Mouse (Mus musculus) midbrain, embryonic 14.5 days (tissue): ENCODE measurements around the gene Tekt4. TPM values are rescaled to one million over a fixed set of nuclear protein-coding genes. Genes with fewer than 3 reads are reported as not detected.

Experiments
- ATAC-seq: fragments of 200-750 bp; cut with Nextera tagmentation; 2 replicates; pipeline ENCODE4 v1.8.0; 2017; ENCODE audit warnings: moderate number of reproducible peaks, moderate library complexity; ENCODE audit not compliant: low FRiP score, low TSS enrichment
- DNase-seq: peaks from one replicate; pipeline ENCODE4 v3.0.0-alpha.2; 2015
- H3K27ac ChIP-seq: fragments of 300-500 bp; sonication (generic); replicated peaks from 2 replicates; pipeline ENCODE4 v1.5.1; 2014; ENCODE audit warnings: mild to moderate bottlenecking, low read depth, low read length, moderate library complexity
- H3K27me3 ChIP-seq: fragments of 300-500 bp; sonication (generic); 2 replicates; pipeline ENCODE4 v1.6.1; 2014; ENCODE audit warnings: low read length, control low read depth, mixed read lengths; ENCODE audit not compliant: control insufficient read depth, insufficient read depth
- H3K36me3 ChIP-seq: fragments of 300-500 bp; sonication (generic); 2 replicates; pipeline ENCODE4 v1.6.1; 2014; ENCODE audit warnings: low read length, control low read depth; ENCODE audit not compliant: control insufficient read depth, insufficient read depth
- H3K4me1 ChIP-seq: fragments of 300-500 bp; sonication (generic); 2 replicates; pipeline ENCODE4 v1.6.1; 2014; ENCODE audit warnings: mild to moderate bottlenecking, antibody characterized with exemption, low read length, control low read depth; ENCODE audit not compliant: control insufficient read depth, insufficient read depth
- H3K4me2 ChIP-seq: fragments of 300-500 bp; sonication (generic); 2 replicates; pipeline ENCODE4 v1.6.1; 2014; ENCODE audit warnings: mild to moderate bottlenecking, low read length, moderate library complexity
- H3K4me3 ChIP-seq: fragments of 300-500 bp; sonication (generic); replicated peaks from 2 replicates; pipeline ENCODE4 v1.5.1; 2014; ENCODE audit warnings: low read depth, low read length
- H3K9ac ChIP-seq: fragments of 300-500 bp; sonication (generic); replicated peaks from 2 replicates; pipeline ENCODE4 v1.6.1; 2014; ENCODE audit warnings: mild to moderate bottlenecking, low read length, moderate library complexity
- H3K9me3 ChIP-seq: fragments of 300-500 bp; sonication (generic); 2 replicates; pipeline ENCODE4 v1.6.1; 2016; ENCODE audit warnings: low read length, control low read depth, mixed read lengths; ENCODE audit not compliant: control insufficient read depth
- WGBS: fragments of 180-500 bp; shearing (Covaris S2); extraction: QIAGEN DNeasy Blood & Tissue Kit; methylation state at CpG from one replicate; pipeline ENCODE4 v1.1.7; 2014; 5-methylcytosine and 5-hydroxymethylcytosine counted together
- polyA plus RNA-seq: library from polyadenylated mRNA; unstranded; fragments of >200 nt; fragmentation: Nextera tagmentation; extraction: Ambion mirVana; gene quantifications from 2 replicates; pipeline ENCODE4 v1.2.1, GENCODE M21; 2014

Gene Tekt4
- polyA plus RNA-seq, 1 experiment from 2014 or later: 0.50 TPM

- DNase-seq: no peak
- Histone ChIP-seq H3K4me3 (no peak overlapping the region), H3K36me3 (no peaks in the 10 kb centered on the region), H3K27ac (no peak overlapping the region), H3K9me3 (no peaks in the 10 kb centered on the region), H3K9ac (no peak overlapping the region), H3K4me2 (no peak overlapping the region), H3K4me1 (0 out of 2 replicates have a peak, but pooled peaks cover 4% of the 10 kb centered on the region), H3K27me3 (no peaks in the 10 kb centered on the region)
- ATAC-seq: no peak
- 79% methylated on average over 6 of the region's 6 CpGs for WGBS
Observed at GRCm38 (mm10) chr17:25441417-25441816, 13.0 kb upstream of the Tekt4 start.

- DNase-seq (no peak), ATAC-seq (no peak)
- Histone ChIP-seq H3K4me3 (no peak overlapping the region), H3K36me3 (no peaks in the 10 kb centered on the region), H3K9ac (no peak overlapping the region), H3K4me2 (no peak overlapping the region), H3K27ac (no peak overlapping the region), H3K9me3 (no peaks in the 10 kb centered on the region), H3K4me1 (0 out of 2 replicates have a peak, but pooled peaks cover 4% of the 10 kb centered on the region), H3K27me3 (no peaks in the 10 kb centered on the region)
- WGBS: 83% methylated on average over 3 of the region's 3 CpGs
Observed at GRCm38 (mm10) chr17:25442889-25443288, 11.5 kb upstream of the Tekt4 start.

- no peak overlapping the region for H3K27ac ChIP-seq
Observed at GRCm38 (mm10) chr17:25445074-25445473, 9.3 kb upstream of the Tekt4 start.

GRCm38 (mm10) chr17:25445841-25446240 is 8.6 kb upstream of the Tekt4 start:
- Histone ChIP-seq H3K36me3 (no peaks in the 10 kb centered on the region), H3K4me3 (no peak overlapping the region), H3K27ac (no peak overlapping the region), H3K9me3 (no peaks in the 10 kb centered on the region), H3K4me2 (no peak overlapping the region), H3K9ac (no peak overlapping the region), H3K27me3 (no peaks in the 10 kb centered on the region), H3K4me1 (0 out of 2 replicates have a peak, but pooled peaks cover 4% of the 10 kb centered on the region)
- 91% methylated on average over 3 of the region's 3 CpGs for WGBS
- DNase-seq (no peak), ATAC-seq (no peak)

More at GRCm38 (mm10) chr17:25445074-25445473, 9.3 kb upstream of the Tekt4 start:
- Histone ChIP-seq H3K4me3 (no peak overlapping the region), H3K27me3 (no peaks in the 10 kb centered on the region), H3K36me3 (no peaks in the 10 kb centered on the region), H3K4me2 (no peak overlapping the region), H3K4me1 (0 out of 2 replicates have a peak, but pooled peaks cover 4% of the 10 kb centered on the region), H3K9ac (no peak overlapping the region), H3K9me3 (no peaks in the 10 kb centered on the region)
- 54% methylated on average over 4 of the region's 4 CpGs for WGBS
- ATAC-seq: no peak
- DNase-seq: peak; percentile 27

DNA sequence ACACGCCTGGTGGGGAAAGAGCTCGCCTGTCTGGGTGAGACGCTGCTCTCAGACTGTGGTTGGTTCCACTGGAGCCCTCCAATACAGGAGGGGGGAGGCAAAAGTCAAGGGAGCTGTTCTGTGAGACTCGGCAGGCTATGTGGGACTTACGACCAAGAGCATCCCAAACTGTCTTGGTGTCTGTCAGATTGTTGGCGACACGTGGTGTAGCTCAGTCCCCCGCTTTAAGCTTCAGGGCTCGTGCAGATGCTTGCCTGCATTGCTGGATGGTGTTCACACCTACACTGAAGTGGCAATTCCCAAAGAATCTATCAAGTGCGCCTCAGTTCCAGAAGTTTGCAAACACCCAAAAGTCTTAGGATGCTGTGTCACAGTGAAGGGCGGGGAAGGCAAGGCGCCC is 6.5 kb upstream of the Tekt4 start:
- WGBS: 85% methylated on average over 12 of the region's 12 CpGs
- 0 out of 2 replicates have a peak, but pooled peaks cover 4% of the 10 kb centered on the region for H3K4me1 ChIP-seq
- no peak overlapping the region for H3K4me2 ChIP-seq
- no peaks in the 10 kb centered on the region for H3K36me3 ChIP-seq
- H3K9ac ChIP-seq: no peak overlapping the region
- H3K27me3 ChIP-seq: no peaks in the 10 kb centered on the region
- H3K27ac ChIP-seq: no peak overlapping the region
- ATAC-seq (no peak), DNase-seq (no peak)
- no peak overlapping the region for H3K4me3 ChIP-seq
- no peaks in the 10 kb centered on the region for H3K9me3 ChIP-seq

DNA sequence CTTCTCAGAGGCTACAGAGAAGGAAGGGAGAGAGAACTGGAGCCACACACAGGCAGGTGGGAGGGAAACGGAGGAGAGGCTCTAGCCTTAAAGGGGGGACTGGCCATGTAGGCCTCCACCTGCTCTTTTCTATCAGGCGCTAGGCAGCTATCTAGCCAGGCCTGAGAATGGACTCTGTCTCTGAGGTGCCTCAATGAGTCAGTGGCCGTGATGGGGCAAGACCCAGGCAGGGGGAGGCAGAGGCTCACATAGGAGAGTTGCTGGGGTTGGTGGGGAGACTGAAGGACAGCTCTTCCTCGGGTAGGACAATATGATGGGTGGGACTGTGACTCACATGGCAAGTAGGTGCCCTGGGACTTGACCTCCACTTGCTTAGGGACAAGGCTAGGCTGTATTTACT is 4.1 kb upstream of the Tekt4 start:
- DNase-seq (no peak), ATAC-seq (no peak)
- 67% methylated on average over 4 of the region's 4 CpGs for WGBS

DNA sequence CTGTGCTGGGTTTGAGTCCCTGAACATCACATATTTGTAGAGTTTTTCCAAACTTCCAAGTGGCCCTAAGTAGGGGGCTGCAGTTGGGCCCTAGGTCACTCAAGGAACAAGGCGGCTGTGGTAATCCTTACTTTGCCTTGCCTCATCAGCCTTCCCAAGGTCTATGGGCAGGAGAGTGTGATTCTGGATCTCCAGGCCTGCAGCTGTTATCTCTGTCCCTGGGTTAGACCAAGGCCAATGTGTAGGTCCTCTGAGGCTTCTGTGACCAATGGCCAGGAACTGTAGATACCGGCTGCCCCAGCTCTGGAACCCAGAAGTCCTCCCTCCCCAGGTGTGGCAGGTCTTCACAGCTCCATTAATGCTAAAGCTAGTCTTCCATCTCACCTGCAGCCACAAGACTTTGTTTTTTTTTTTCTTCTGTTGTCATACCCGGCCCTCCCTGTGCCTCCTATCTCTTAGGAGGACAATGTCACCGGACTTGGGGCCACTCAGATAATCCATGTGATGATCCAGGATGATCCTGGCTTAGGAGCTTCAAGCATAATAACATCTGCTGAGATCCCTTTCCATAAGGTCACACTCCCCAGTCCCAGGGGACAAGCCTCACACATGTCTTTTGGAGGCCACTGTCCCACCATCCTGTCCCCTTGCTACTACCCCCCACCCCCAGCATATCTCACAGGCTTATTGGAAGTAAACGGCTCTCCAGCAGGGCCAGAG is 2.0 kb upstream of the Tekt4 start:
- H3K27me3 ChIP-seq: no peaks in the 10 kb centered on the region
- H3K4me3 ChIP-seq: no peak overlapping the region
- H3K9ac ChIP-seq: no peak overlapping the region
- no peak for DNase-seq
- no peak overlapping the region for H3K27ac ChIP-seq
- ATAC-seq: no peak
- 71% methylated on average over 5 of the region's 5 CpGs for WGBS
- 0 out of 2 replicates have a peak, but pooled peaks cover 7% of the 10 kb centered on the region for H3K4me1 ChIP-seq
- H3K36me3 ChIP-seq: no peaks in the 10 kb centered on the region
- no peaks in the 10 kb centered on the region for H3K9me3 ChIP-seq
- no peak overlapping the region for H3K4me2 ChIP-seq

More for the DNA sequence above, 4.1 kb upstream of the Tekt4 start:
- H3K9me3 ChIP-seq: no peaks in the 10 kb centered on the region
- H3K27ac ChIP-seq: no peak overlapping the region
- no peak overlapping the region for H3K9ac ChIP-seq
- H3K4me2 ChIP-seq: no peak overlapping the region
- no peaks in the 10 kb centered on the region for H3K36me3 ChIP-seq
- H3K27me3 ChIP-seq: no peaks in the 10 kb centered on the region
- no peak overlapping the region for H3K4me3 ChIP-seq
- 0 out of 2 replicates have a peak, but pooled peaks cover under 1% of the 10 kb centered on the region for H3K4me1 ChIP-seq

DNA sequence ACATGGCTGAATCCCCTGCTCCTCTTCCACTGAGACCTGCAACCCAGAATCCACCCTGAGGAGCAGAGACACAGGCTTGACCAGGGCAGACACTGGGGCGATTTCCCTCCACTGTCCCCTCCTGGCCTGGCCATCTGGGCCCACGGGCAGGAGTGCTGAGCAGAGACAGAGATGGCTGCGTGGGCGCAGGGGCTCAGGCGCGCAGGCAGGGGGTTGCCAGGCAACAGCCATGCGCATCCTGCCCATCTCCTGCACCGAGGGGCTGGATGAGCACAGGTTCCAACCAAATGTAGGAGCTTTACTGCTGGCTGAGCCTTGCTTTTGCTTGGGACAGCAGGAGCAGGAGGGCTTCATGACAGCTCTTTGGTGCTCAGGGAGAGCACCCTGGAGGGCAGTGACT is 2.1 kb downstream of the Tekt4 start:
- Histone ChIP-seq H3K36me3 (no peaks in the 10 kb centered on the region), H3K4me3 (no peak overlapping the region), H3K4me1 (0 out of 2 replicates have a peak, but pooled peaks cover 7% of the 10 kb centered on the region), H3K4me2 (no peak overlapping the region), H3K27ac (0 out of 2 replicates have a peak overlapping the region, but pooled peaks have one; percentile 3), H3K9me3 (no peaks in the 10 kb centered on the region), H3K9ac (no peak overlapping the region; the same call in 1 of the 2 replicates), H3K27me3 (no peaks in the 10 kb centered on the region)
- no peak for ATAC-seq
- DNase-seq: peak; percentile 70
- WGBS: 34% methylated on average over 8 of the region's 8 CpGs
